Mouse (Mus musculus) forebrain, embryonic 16.5 days (tissue): ENCODE data around the gene Epc2. TPM values are rescaled to one million over a fixed set of nuclear protein-coding genes. Genes with fewer than 3 reads are reported as not detected.

ENCODE experiments used
- ATAC-seq: fragments of 200-750 bp; cut with Nextera tagmentation; 2 replicates; pipeline ENCODE4 v1.8.0; 2017; ENCODE audit warnings: mild to moderate bottlenecking, moderate library complexity
- H3K27ac ChIP-seq: fragments of 300-500 bp; sonication (generic); 2 replicates; pipeline ENCODE4 v1.5.1; 2014; ENCODE audit warnings: low read length, control low read depth
- H3K27me3 ChIP-seq: fragments of 300-500 bp; sonication (generic); replicated peaks from 2 replicates; pipeline ENCODE4 v1.6.1; 2014; ENCODE audit warnings: low read length; ENCODE audit not compliant: control insufficient read depth, insufficient read depth
- H3K36me3 ChIP-seq: fragments of 300-500 bp; sonication (generic); 2 replicates; pipeline ENCODE4 v1.6.1; 2014; ENCODE audit not compliant: control insufficient read depth, insufficient read depth
- H3K4me1 ChIP-seq: fragments of 300-500 bp; sonication (generic); replicated peaks from 2 replicates; pipeline ENCODE4 v1.6.1; 2014; ENCODE audit warnings: low read length; ENCODE audit not compliant: control insufficient read depth, insufficient read depth
- H3K4me2 ChIP-seq: fragments of 300-500 bp; sonication (generic); 2 replicates; pipeline ENCODE4 v1.6.1; 2014; ENCODE audit warnings: mild to moderate bottlenecking, low read length, control low read depth
- H3K4me3 ChIP-seq: fragments of 300-500 bp; sonication (generic); replicated peaks from 2 replicates; pipeline ENCODE4 v1.5.1; 2014; ENCODE audit warnings: mild to moderate bottlenecking, low read length, control low read depth
- H3K9ac ChIP-seq: fragments of 300-500 bp; sonication (generic); replicated peaks from 2 replicates; pipeline ENCODE4 v1.6.1; 2014; ENCODE audit warnings: low read depth, low read length, control low read depth
- H3K9me3 ChIP-seq: fragments of 300-500 bp; sonication (generic); 2 replicates; pipeline ENCODE4 v1.6.1; 2016; ENCODE audit warnings: low read length; ENCODE audit not compliant: control insufficient read depth
- WGBS: fragments of 180-500 bp; shearing (Covaris S2); extraction: QIAGEN DNeasy Blood & Tissue Kit; methylation state at CpG from one replicate; pipeline ENCODE4 v1.1.7; 2014; 5-methylcytosine and 5-hydroxymethylcytosine counted together
- polyA plus RNA-seq: library from polyadenylated mRNA; unstranded; fragments of >200 nt; fragmentation: Nextera tagmentation; extraction: Ambion mirVana; gene quantifications from 2 replicates; pipeline ENCODE4 v1.2.1, GENCODE M21; 2015

Gene Epc2
- 13.7 and 15.6 TPM in 2 replicates for polyA plus RNA-seq

GRCm38 (mm10) chr2:49450931-49451636, at the start of gene Epc2:
Epc2 (plus strand) TSS chr2:49451486.
- H3K9ac ChIP-seq = peak within 1 kb of the TSS; percentile 96
- H3K9me3 ChIP-seq = no peaks in the 10 kb centered on the region
- no peaks in the 10 kb centered on the region for H3K27me3 ChIP-seq
- H3K4me2 ChIP-seq = peak within 1 kb of the TSS; percentile 72
- H3K4me3 ChIP-seq = peak within 1 kb of the TSS; percentile 98
- peak; percentile 73 for ATAC-seq
- peaks cover 18% of the 10 kb centered on the region for H3K4me1 ChIP-seq
- H3K36me3 ChIP-seq = no peaks in the 10 kb centered on the region
- WGBS = under 1% methylated on average over 61 of the region's 88 CpGs
- H3K27ac ChIP-seq = peak within 1 kb of the TSS; percentile 100

- Histone ChIP-seq H3K36me3 (no peaks in the 10 kb centered on the region), H3K4me1 (no peaks in the 10 kb centered on the region), H3K4me2 (no peak overlapping the region), H3K27ac (no peak overlapping the region), H3K9ac (no peak overlapping the region), H3K27me3 (no peaks in the 10 kb centered on the region), H3K4me3 (no peak overlapping the region), H3K9me3 (no peaks in the 10 kb centered on the region)
- ATAC-seq = no peak
- WGBS = 30% methylated on average over 2 of the region's 2 CpGs
These were observed 45.3 kb upstream of the Epc2 start for GRCm38 (mm10) chr2:49405954-49406353.

GRCm38 (mm10) chr2:49411685-49412084, 39.6 kb upstream of the Epc2 start:
- H3K27me3 ChIP-seq = no peaks in the 10 kb centered on the region
- H3K4me3 ChIP-seq = no peak overlapping the region
- no peaks in the 10 kb centered on the region for H3K36me3 ChIP-seq
- no peaks in the 10 kb centered on the region for H3K9me3 ChIP-seq
- H3K9ac ChIP-seq = no peak overlapping the region
- no peak overlapping the region for H3K4me2 ChIP-seq
- no peak for ATAC-seq
- H3K4me1 ChIP-seq = no peaks in the 10 kb centered on the region
- no peak overlapping the region for H3K27ac ChIP-seq
- WGBS = 85% methylated on average over 5 of the region's 5 CpGs

- Histone ChIP-seq H3K36me3 (no peaks in the 10 kb centered on the region), H3K9ac (no peak overlapping the region), H3K4me1 (no peaks in the 10 kb centered on the region), H3K27ac (no peak overlapping the region), H3K4me3 (no peak overlapping the region), H3K9me3 (no peaks in the 10 kb centered on the region), H3K27me3 (no peaks in the 10 kb centered on the region), H3K4me2 (no peak overlapping the region)
- WGBS = 65% methylated on average over 6 of the region's 6 CpGs
- ATAC-seq = 0 out of 2 replicates have a peak, but pooled peaks have one; percentile 38
These were observed 38.7 kb upstream of the Epc2 start for GRCm38 (mm10) chr2:49412576-49412975.

- Histone ChIP-seq H3K9me3 (no peaks in the 10 kb centered on the region), H3K9ac (no peak overlapping the region), H3K4me1 (no peaks in the 10 kb centered on the region), H3K27me3 (no peaks in the 10 kb centered on the region), H3K36me3 (no peaks in the 10 kb centered on the region), H3K4me3 (no peak overlapping the region), H3K4me2 (no peak overlapping the region), H3K27ac (no peak overlapping the region)
- no peak for ATAC-seq
- WGBS = 64% methylated on average over 3 of the region's 3 CpGs
These were observed 35.4 kb upstream of the Epc2 start for GRCm38 (mm10) chr2:49415868-49416267.

GRCm38 (mm10) chr2:49417018-49417604, 34.2 kb upstream of the Epc2 start:
- no peaks in the 10 kb centered on the region for H3K36me3 ChIP-seq
- no peak overlapping the region for H3K27ac ChIP-seq
- 86% methylated on average over 9 of the region's 10 CpGs for WGBS
- H3K4me1 ChIP-seq = no peaks in the 10 kb centered on the region
- no peaks in the 10 kb centered on the region for H3K27me3 ChIP-seq
- H3K9me3 ChIP-seq = no peaks in the 10 kb centered on the region
- H3K4me2 ChIP-seq = no peak overlapping the region
- ATAC-seq = no peak
- no peak overlapping the region for H3K9ac ChIP-seq
- H3K4me3 ChIP-seq = no peak overlapping the region

- Histone ChIP-seq H3K4me3 (no peak overlapping the region), H3K27ac (no peak overlapping the region), H3K9me3 (no peaks in the 10 kb centered on the region), H3K36me3 (no peaks in the 10 kb centered on the region), H3K4me1 (no peaks in the 10 kb centered on the region), H3K9ac (no peak overlapping the region), H3K4me2 (no peak overlapping the region), H3K27me3 (no peaks in the 10 kb centered on the region)
- 82% methylated on average over 3 of the region's 3 CpGs for WGBS
- no peak for ATAC-seq
These were observed 30.9 kb upstream of the Epc2 start for GRCm38 (mm10) chr2:49420396-49420795.

GRCm38 (mm10) chr2:49423857-49424256, 27.4 kb upstream of the Epc2 start:
- Histone ChIP-seq H3K4me1 (no peaks in the 10 kb centered on the region), H3K27ac (no peak overlapping the region), H3K36me3 (no peaks in the 10 kb centered on the region), H3K9me3 (no peaks in the 10 kb centered on the region), H3K9ac (no peak overlapping the region), H3K27me3 (no peaks in the 10 kb centered on the region), H3K4me3 (no peak overlapping the region), H3K4me2 (no peak overlapping the region)
- no peak for ATAC-seq
- WGBS = 66% methylated on average over 2 of the region's 2 CpGs

GRCm38 (mm10) chr2:49424788-49425187, 26.5 kb upstream of the Epc2 start:
- no peak for ATAC-seq
- Histone ChIP-seq H3K9me3 (no peaks in the 10 kb centered on the region), H3K4me3 (no peak overlapping the region), H3K9ac (no peak overlapping the region), H3K4me1 (no peaks in the 10 kb centered on the region), H3K4me2 (no peak overlapping the region), H3K36me3 (no peaks in the 10 kb centered on the region), H3K27me3 (no peaks in the 10 kb centered on the region), H3K27ac (no peak overlapping the region)
- WGBS = 95% methylated on average over 4 of the region's 4 CpGs
